Mouse (Mus musculus) frontal cortex, postnatal 10 days (tissue): ENCODE results near the gene Gins3.
"Not testable (repeated sequence)": the region's sequence is repeated elsewhere in the genome, so short reads cannot be mapped to it uniquely, and the experiment has no call there.

Source experiments
- DNase-seq, 2 experiments: peaks; one replicate each; pipeline ENCODE4 v3.0.0; 2022; ENCODE audit warnings: low spot score in 2 of 2, mixed read lengths in 1 of 2

Gins3 gene

GRCm38 (mm10) chr8:95633262-95634062, at the start of gene Gins3:
Gene Gins3 (plus strand): TSS chr8:95633453.
- peak; percentile 81 to 88 for DNase-seq

- no peak for DNase-seq
These were observed 45.9 kb upstream of the Gins3 start for GRCm38 (mm10) chr8:95587339-95587738.

GRCm38 (mm10) chr8:95589282-95589681, 44.0 kb upstream of the Gins3 start:
- no peak for DNase-seq

GRCm38 (mm10) chr8:95590539-95590938, 42.7 kb upstream of the Gins3 start:
- no peak for DNase-seq

- DNase-seq = no peak
These were observed 41.0 kb upstream of the Gins3 start for GRCm38 (mm10) chr8:95592131-95592780.

GRCm38 (mm10) chr8:95593439-95594393, 39.5 kb upstream of the Gins3 start:
- no peak for DNase-seq

- DNase-seq = no peak
These were observed 38.1 kb upstream of the Gins3 start for GRCm38 (mm10) chr8:95595131-95595530.

GRCm38 (mm10) chr8:95596841-95597241, 36.4 kb upstream of the Gins3 start:
- no peak for DNase-seq

- DNase-seq = peak in 1 of 2 experiments; percentile 76
These were observed 33.4 kb upstream of the Gins3 start for GRCm38 (mm10) chr8:95599861-95600260.

GRCm38 (mm10) chr8:95601306-95601705, 31.9 kb upstream of the Gins3 start:
- DNase-seq = no peak

- no peak for DNase-seq
These were observed 31.1 kb upstream of the Gins3 start for GRCm38 (mm10) chr8:95602168-95602567.

GRCm38 (mm10) chr8:95606509-95606908, 26.7 kb upstream of the Gins3 start:
- not testable (repeated sequence) for DNase-seq

GRCm38 (mm10) chr8:95607210-95607609, 26.0 kb upstream of the Gins3 start:
- no peak for DNase-seq

- no peak for DNase-seq
These were observed 23.8 kb upstream of the Gins3 start for GRCm38 (mm10) chr8:95609406-95609805.

- no peak for DNase-seq
These were observed 22.5 kb upstream of the Gins3 start for GRCm38 (mm10) chr8:95610749-95611148.

- no peak for DNase-seq
These were observed 21.5 kb upstream of the Gins3 start for GRCm38 (mm10) chr8:95611769-95612168.

GRCm38 (mm10) chr8:95616383-95616782, 16.9 kb upstream of the Gins3 start:
- DNase-seq = no peak

- no peak for DNase-seq
These were observed 13.2 kb upstream of the Gins3 start for GRCm38 (mm10) chr8:95620046-95620445.

GRCm38 (mm10) chr8:95624833-95625232, 8.4 kb upstream of the Gins3 start:
- no peak for DNase-seq

- DNase-seq = no peak
These were observed 413 bp upstream of the Gins3 start for GRCm38 (mm10) chr8:95632840-95633239.

GRCm38 (mm10) chr8:95634063-95634340, 749 bp downstream of the Gins3 start:
- DNase-seq = no peak

- no peak for DNase-seq
These were observed 11.7 kb downstream of the Gins3 start for GRCm38 (mm10) chr8:95644942-95645341.
